Mouse (Mus musculus) thymus, adult 2 months (tissue): Measurements from ENCODE around the gene 1700067K01Rik. TPM values are rescaled to one million over a fixed set of nuclear protein-coding genes. Genes with fewer than 3 reads are reported as not detected.
A peak's percentile ranks its signal among the peaks of the same experiment; 100 is the strongest.

ENCODE experiments used
- DNase-seq: peaks from one replicate; pipeline ENCODE4 v3.0.0; 2021
- H3K27ac ChIP-seq: fragments of 200-500 bp; 2 replicates; pipeline ENCODE4 v1.5.1; 2012; ENCODE audit warnings: low read length, control low read depth; ENCODE audit not compliant: control insufficient read depth, insufficient read depth
- H3K27me3 ChIP-seq: fragments of 200-500 bp; 2 replicates; pipeline ENCODE4 v1.6.1; 2012; ENCODE audit warnings: mild to moderate bottlenecking, low read length, moderate library complexity, mixed read lengths; ENCODE audit not compliant: control insufficient read depth, insufficient read depth
- H3K36me3 ChIP-seq: fragments of 200-500 bp; 2 replicates; pipeline ENCODE4 v1.6.1; 2012; ENCODE audit warnings: mild to moderate bottlenecking, low read length, moderate library complexity; ENCODE audit not compliant: control insufficient read depth, insufficient read depth
- H3K4me1 ChIP-seq: fragments of 200-500 bp; replicated peaks from 2 replicates; pipeline ENCODE4 v1.6.1; 2012; ENCODE audit warnings: low read length; ENCODE audit not compliant: control insufficient read depth, insufficient read depth
- H3K4me3 ChIP-seq: fragments of 200-500 bp; 2 replicates; pipeline ENCODE4 v1.5.1; 2012; ENCODE audit warnings: mild to moderate bottlenecking, low read length, control low read depth, moderate library complexity; ENCODE audit not compliant: control insufficient read depth, insufficient read depth
- CTCF ChIP-seq: fragments of 200-500 bp; IDR thresholded peaks from 2 replicates; pipeline ENCODE4 v1.5.1; 2012; ENCODE audit warnings: mild to moderate bottlenecking, control low read depth, low read length, moderate library complexity, borderline replicate concordance; ENCODE audit not compliant: control insufficient read depth, poor library complexity, insufficient read depth; ENCODE audit errors: extremely low read depth
- POLR2A ChIP-seq: fragments of 200-500 bp; IDR thresholded peaks from 2 replicates; pipeline ENCODE4 v1.6.1; 2012; ENCODE audit warnings: mild to moderate bottlenecking, low read length, control low read depth, moderate library complexity; ENCODE audit not compliant: control insufficient read depth, poor library complexity, insufficient read depth; ENCODE audit errors: extremely low read depth
- WGBS: fragments of 180-500 bp; shearing (Covaris S2); methylation state at CpG from one replicate; pipeline ENCODE4 v1.1.7; 2018; 5-methylcytosine and 5-hydroxymethylcytosine counted together
- polyA plus RNA-seq: library from polyadenylated mRNA; depleted of rRNA; stranded (reverse); fragments of >200 nt; gene quantifications from 2 replicates; pipeline ENCODE4 v1.2.3, GENCODE M21; 2012

1700067K01Rik gene
- polyA plus RNA-seq, 1 experiment: 1.1 TPM

- peaks cover 17% of the 10 kb centered on the region for H3K36me3 ChIP-seq
- H3K4me1 ChIP-seq: peaks cover 12% of the 10 kb centered on the region; the same call in 1 of the 2 replicates
- H3K27ac ChIP-seq: no peak overlapping the region
- 92% methylated on average over 5 of the region's 5 CpGs for WGBS
- no peaks in the 10 kb centered on the region; the same call in 1 of the 2 replicates for H3K27me3 ChIP-seq
- DNase-seq: no peak
- H3K4me3 ChIP-seq: no peak overlapping the region
- no peak for TF ChIP-seq CTCF
- no peak for TF ChIP-seq POLR2A
These were observed 28.0 kb downstream of the 1700067K01Rik start for GRCm38 (mm10) chr8:84029272-84029671.

GRCm38 (mm10) chr8:84032777-84033176, 31.5 kb downstream of the 1700067K01Rik start:
- no peak for TF ChIP-seq CTCF
- TF ChIP-seq POLR2A: no peak
- peaks cover 29% of the 10 kb centered on the region for H3K36me3 ChIP-seq
- WGBS: 92% methylated on average over 4 of the region's 4 CpGs
- DNase-seq: no peak
- H3K27ac ChIP-seq: no peak overlapping the region
- H3K4me3 ChIP-seq: no peak overlapping the region
- H3K4me1 ChIP-seq: no peaks in the 10 kb centered on the region
- H3K27me3 ChIP-seq: no peaks in the 10 kb centered on the region; the same call in 1 of the 2 replicates

GRCm38 (mm10) chr8:84038015-84038414, 36.7 kb downstream of the 1700067K01Rik start:
- 96% methylated on average over 5 of the region's 5 CpGs for WGBS
- Histone ChIP-seq H3K36me3 (peaks cover 34% of the 10 kb centered on the region), H3K27ac (no peak overlapping the region)

GRCm38 (mm10) chr8:84039050-84039449, 37.7 kb downstream of the 1700067K01Rik start:
- no peaks in the 10 kb centered on the region for H3K27me3 ChIP-seq
- H3K4me1 ChIP-seq: peaks cover 25% of the 10 kb centered on the region
- TF ChIP-seq CTCF: peak; percentile 67; the same call in 1 of the 2 replicates
- 0 out of 2 replicates have a peak, but pooled peaks have one; percentile 29 for TF ChIP-seq POLR2A
- no peak overlapping the region for H3K27ac ChIP-seq
- 27% methylated on average over 5 of the region's 5 CpGs for WGBS
- no peak overlapping the region for H3K4me3 ChIP-seq
- H3K36me3 ChIP-seq: peaks cover 24% of the 10 kb centered on the region
- DNase-seq: peak; percentile 81

More at GRCm38 (mm10) chr8:84038015-84038414, 36.7 kb downstream of the 1700067K01Rik start:
- H3K4me3 ChIP-seq: no peak overlapping the region
- H3K4me1 ChIP-seq: peaks cover 22% of the 10 kb centered on the region
- no peaks in the 10 kb centered on the region for H3K27me3 ChIP-seq
- TF ChIP-seq POLR2A: no peak
- TF ChIP-seq CTCF: no peak
- DNase-seq: no peak

- H3K4me1 ChIP-seq: peaks cover 25% of the 10 kb centered on the region
- peak within 1 kb of the TSS; percentile 40 for H3K27ac ChIP-seq
- TF ChIP-seq POLR2A (peak; percentile 38; the same call in 1 of the 2 replicates), CTCF (peak; percentile 42; the same call in 1 of the 2 replicates)
- peak within 1 kb of the TSS; percentile 75 for H3K4me3 ChIP-seq
- peak; percentile 81 for DNase-seq
- H3K27me3 ChIP-seq: no peaks in the 10 kb centered on the region
- WGBS: under 1% methylated on average over 40 of the region's 40 CpGs
- peaks cover 12% of the 10 kb centered on the region for H3K36me3 ChIP-seq
These were observed 41.0 kb downstream of the 1700067K01Rik start, which contains the start of gene Il27ra for GRCm38 (mm10) chr8:84042066-84042947. Il27ra (minus strand) TSS chr8:84042589.

GRCm38 (mm10) chr8:84042948-84043342, 41.6 kb downstream of the 1700067K01Rik start:
- peak overlapping the region; percentile 40 for H3K27ac ChIP-seq
- no peaks in the 10 kb centered on the region for H3K27me3 ChIP-seq
- 64% methylated on average over 12 of the region's 12 CpGs for WGBS
- no peak for DNase-seq
- H3K36me3 ChIP-seq: peaks cover 8% of the 10 kb centered on the region
- peaks cover 25% of the 10 kb centered on the region for H3K4me1 ChIP-seq
- TF ChIP-seq CTCF: no peak
- peak overlapping the region; percentile 75 for H3K4me3 ChIP-seq
